In the genomic region with DNA sequence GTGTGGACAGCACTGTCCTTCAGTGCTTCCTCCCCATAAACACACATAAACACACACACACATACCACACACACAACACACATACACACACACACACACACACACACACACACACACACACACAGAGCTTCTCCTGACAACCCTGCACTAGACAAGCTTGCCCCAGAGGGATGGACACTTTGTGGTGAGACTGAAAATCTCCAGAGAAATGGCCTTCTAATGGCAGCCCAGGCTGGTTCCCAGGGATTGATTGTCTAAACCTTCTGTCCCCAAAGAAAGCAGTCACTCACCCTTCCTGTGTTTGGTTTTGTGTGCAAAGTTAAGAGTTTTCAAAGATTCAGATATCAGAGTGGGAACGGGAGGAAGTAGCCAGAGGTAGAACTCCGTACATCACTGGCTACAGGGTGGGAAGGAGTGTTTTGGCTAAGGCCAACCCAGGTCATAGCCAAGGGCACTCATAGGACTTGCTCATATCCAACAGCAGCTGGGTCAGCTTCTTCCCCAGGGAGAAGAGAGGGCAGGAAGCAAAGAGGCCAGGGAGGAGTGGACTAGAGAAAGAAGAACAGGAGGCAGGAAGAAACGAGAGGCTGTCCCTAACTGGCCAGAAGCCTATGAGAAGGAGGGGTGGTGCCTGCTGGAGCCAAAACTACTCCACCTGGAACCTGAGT, we compare ENCODE assay signal across 11 mouse cellular contexts.
DNase-seq lines count a peak whose midpoint lies in the region; ATAC-seq lines count a peak whose summit lies in the region.
"Had no signal": no experiment of that assay in that cellular context is flagged by ENCODE, and none has a peak within 500 bp of the region (broad histone marks: within the 10 kb centered on the region; RNA-seq: fewer than 3 reads in every experiment).

No protein-coding gene starts in this region.

- H3K36me3 ChIP-seq in embryonic facial prominence, embryonic 10.5 days (replicated peaks), result no peaks in the 10 kb centered on the region
- H3K36me3 ChIP-seq in heart, embryonic 10.5 days, result peaks cover 11% of the 10 kb centered on the region; the same call in 1 of the 2 replicates
- H3K36me3 ChIP-seq: G1E; midbrain, embryonic 13.5 days had no signal

- 52% methylated on average over 3 of the region's 3 CpGs for WGBS in embryonic facial prominence, embryonic 10.5 days
- 56% methylated on average over 3 of the region's 3 CpGs for WGBS in heart, embryonic 10.5 days

- peak overlapping the region; percentile 71; the same call in 1 of the 2 replicates for H3K27ac ChIP-seq in embryonic facial prominence, embryonic 10.5 days (replicated peaks)
- H3K27ac ChIP-seq in heart, embryonic 10.5 days, result peak overlapping the region; percentile 3; the same call in 1 of the 2 replicates
- H3K27ac ChIP-seq: midbrain, embryonic 13.5 days had no signal

- H3K9me3 ChIP-seq in embryonic facial prominence, embryonic 10.5 days, result no peaks in the 10 kb centered on the region
- H3K9me3 ChIP-seq in heart, embryonic 10.5 days, result no peaks in the 10 kb centered on the region
- H3K9me3 ChIP-seq: midbrain, embryonic 13.5 days had no signal

- no peaks in the 10 kb centered on the region for H3K27me3 ChIP-seq in embryonic facial prominence, embryonic 10.5 days (replicated peaks; ENCODE audit: low read depth, poor library complexity, severe bottlenecking)
- H3K27me3 ChIP-seq in heart, embryonic 10.5 days (ENCODE audit: insufficient read depth, poor library complexity, severe bottlenecking), result no peaks in the 10 kb centered on the region
- H3K27me3 ChIP-seq: midbrain, embryonic 13.5 days had no signal

- peaks cover 32% of the 10 kb centered on the region for H3K4me1 ChIP-seq in embryonic facial prominence, embryonic 10.5 days
- peaks cover 19% of the 10 kb centered on the region for H3K4me1 ChIP-seq in heart, embryonic 10.5 days

- DNase-seq in kidney, adult 11 months, result peak; percentile 31
- DNase-seq in kidney, adult 18-20 months, result no peak
- no peak for DNase-seq in embryonic facial prominence, embryonic 10.5 days (ENCODE audit: low spot score)
- no peak for DNase-seq in heart, embryonic 10.5 days (ENCODE audit: low spot score)
- DNase-seq in kidney, postnatal 10 days, result peak; percentile 46
- no peak for DNase-seq in right cerebral cortex, postnatal 25 days
- DNase-seq: cerebellum, postnatal 36 days; thymus, postnatal 25 days had no signal

- ATAC-seq in megakaryocyte-erythroid progenitor cell, adult 5-6 weeks (replicated peaks; ENCODE audit: low FRiP score, low TSS enrichment, poor library complexity, severe bottlenecking), result no peak
- ATAC-seq: midbrain, embryonic 13.5 days had no signal

- H3K4me3 ChIP-seq in embryonic facial prominence, embryonic 10.5 days, result no peak overlapping the region
- no peak overlapping the region for H3K4me3 ChIP-seq in heart, embryonic 10.5 days
- H3K4me3 ChIP-seq: midbrain, embryonic 13.5 days had no signal

Comparison
In these comparisons a context has a peak if more than half of its experiments do, and no peak if none do; other contexts are left out.
1. DNase-seq: peak in kidney, adult 11 months (single experiment) and kidney, postnatal 10 days (single experiment); none in kidney, adult 18-20 months (single experiment), embryonic facial prominence, embryonic 10.5 days (single experiment), heart, embryonic 10.5 days (single experiment) and right cerebral cortex, postnatal 25 days (single experiment).